Mouse (Mus musculus) central nervous system, embryonic 11.5 days (tissue): ENCODE measurements around the gene Lor. TPM values are rescaled to one million over a fixed set of nuclear protein-coding genes. Genes with fewer than 3 reads are reported as not detected.

Experiments used
- polyA plus RNA-seq: library from polyadenylated mRNA; depleted of rRNA; stranded (reverse); fragments of >200 nt; gene quantifications from 2 replicates; pipeline ENCODE4 v1.2.3, GENCODE M21; 2012; rRNA removed

Lor gene
- 1.6 and 2.8 TPM in 2 replicates for polyA plus RNA-seq

GRCm38 (mm10) chr3:92083042-92083441, at the start of gene Lor:
Gene Lor, minus strand, starts transcription at chr3:92083142.

GRCm38 (mm10) chr3:92123847-92124246, 40.9 kb upstream of the Lor start, which contains the start of gene Prr9:
Gene Prr9, minus strand, starts transcription at chr3:92123947.

Other genes with a start within 250 kb of the Lor start
- not detected in 2 replicates for gene Pglyrp3, start 68.6 kb downstream of the Lor start, polyA plus RNA-seq
- not detected in 2 replicates for gene Prr9, start 40.8 kb upstream of the Lor start, polyA plus RNA-seq
- not detected in 2 replicates for gene Lelp1, start 59.6 kb upstream of the Lor start, polyA plus RNA-seq
- gene Sprr2a1, start 132.7 kb upstream of the Lor start, polyA plus RNA-seq, result 0.02 TPM in 1 of 2 replicates, not detected in the other
- gene Sprr2a2, start 132.8 kb upstream of the Lor start, polyA plus RNA-seq, result 1.4 and 1.5 TPM in 2 replicates
- gene Sprr2a3, start 202.3 kb upstream of the Lor start, polyA plus RNA-seq, result not detected in 2 replicates
- gene Sprr2b, start 233.5 kb upstream of the Lor start, polyA plus RNA-seq, result not detected in 2 replicates